Mouse (Mus musculus) CD4-positive, CD25-positive, alpha-beta regulatory T cell, adult 2 months (primary cell): Measurements from ENCODE around the gene Rhob.

ENCODE experiments used
- DNase-seq: peaks from one replicate; pipeline ENCODE4 v3.0.0-alpha.2; 2012; ENCODE audit warnings: low read depth, low spot score

Rhob gene

GRCm38 (mm10) chr12:8450028-8450427 is 49.8 kb downstream of the Rhob start:
- no peak for DNase-seq
